Mouse (Mus musculus) heart, postnatal 25 days (tissue): Measurements from ENCODE around the gene Dcaf10. TPM values are rescaled to one million over a fixed set of nuclear protein-coding genes. Genes with fewer than 3 reads are reported as not detected.
A peak's percentile ranks its signal among the peaks of the same experiment; 100 is the strongest.

Experiments used
- DNase-seq: peaks from one replicate; pipeline ENCODE4 v3.0.0; 2022; ENCODE audit warnings: low spot score
- intact Hi-C: fragments of 180-260 bp; cut with DNase I; formaldehyde crosslinking; loops from one replicate; pipeline ENCODE4 v1.15.1; 2025
- microRNA-seq: library from miRNA; unstranded; fragments of <30 nt; microRNA quantifications from one replicate; pipeline ENCODE4 v1.2.0, GENCODE M21; 2022
- total RNA-seq, 2 experiments: library from RNA; stranded (reverse); gene quantifications; 2 replicates each; pipeline ENCODE4 v1.2.3; 2021

Gene Dcaf10
- total RNA-seq, 2 experiments from 2014 or later: 12.5 to 14.3 TPM

GRCm38 (mm10) chr4:45413674-45414338 lies 71.9 kb downstream of the Dcaf10 start:
- intact Hi-C loops: no loop called here
- DNase-seq: no peak

GRCm38 (mm10) chr4:45416314-45416713 lies 74.4 kb downstream of the Dcaf10 start:
- intact Hi-C loops: no loop called here
- no peak for DNase-seq

- DNase-seq: peak; percentile 18
- intact Hi-C loops: loop anchor here (1.0 to 2.0 kb wide), 2 partner anchors 194 to 353 kb away; no protein-coding TSS in a partner anchor
These were observed 76.5 kb downstream of the Dcaf10 start for GRCm38 (mm10) chr4:45418229-45418950.

GRCm38 (mm10) chr4:45419051-45419450 lies 77.2 kb downstream of the Dcaf10 start:
- intact Hi-C loops: loop anchor here (1.0 to 2.0 kb wide), 2 partner anchors 194 to 436 kb away; no protein-coding TSS in a partner anchor
- DNase-seq: no peak

- no peak for DNase-seq
- intact Hi-C loops: loop anchor here (2.0 to 5.0 kb wide), 2 partner anchors 42 to 108 kb away; no protein-coding TSS in a partner anchor
These were observed 78.8 kb downstream of the Dcaf10 start for GRCm38 (mm10) chr4:45420733-45421132.

GRCm38 (mm10) chr4:45421519-45422260 lies 79.8 kb downstream of the Dcaf10 start:
- no peak for DNase-seq
- intact Hi-C loops: loop anchor here (2.0 to 5.0 kb wide), 2 partner anchors 41 to 107 kb away; no protein-coding TSS in a partner anchor

- DNase-seq: no peak
- intact Hi-C loops: loop anchor here (5.0 kb wide), 1 partner anchor 40 kb away; no protein-coding TSS in a partner anchor
These were observed 80.7 kb downstream of the Dcaf10 start for GRCm38 (mm10) chr4:45422640-45423039.

GRCm38 (mm10) chr4:45423406-45423805 lies 81.5 kb downstream of the Dcaf10 start:
- DNase-seq: no peak
- intact Hi-C loops: loop anchor here (5.0 kb wide), 1 partner anchor 39 kb away; no protein-coding TSS in a partner anchor

- DNase-seq: no peak
- intact Hi-C loops: no loop called here
These were observed 85.0 kb downstream of the Dcaf10 start for GRCm38 (mm10) chr4:45426724-45427457.

Small RNA genes within 50 kb of the gene (microRNA-seq; reads per million reads assigned to microRNA genes)
- gene Gm25692: not detected

Other genes starting within 250 kb of the Dcaf10 start
- gene Tomm5, start 234.0 kb upstream of the Dcaf10 start, total RNA-seq: 100 to 1,000 TPM; 212 to 250 TPM
- under 1 TPM; 0.22 to 0.29 TPM for gene Frmpd1, start 157.2 kb upstream of the Dcaf10 start, total RNA-seq
- 1 to 10 TPM; 3.5 to 6.2 TPM for gene Trmt10b, start 45.0 kb upstream of the Dcaf10 start, total RNA-seq
- gene Exosc3, start 631 bp downstream of the Dcaf10 start, total RNA-seq: 10 to 100 TPM; 12.6 to 14.2 TPM
- 100 to 1,000 TPM; 105 to 128 TPM for gene Slc25a51, start 66.7 kb downstream of the Dcaf10 start, total RNA-seq
- 10 to 100 TPM; 34.9 to 37.7 TPM for gene Shb, start 190.4 kb downstream of the Dcaf10 start, total RNA-seq